Mouse (Mus musculus) forebrain, embryonic 14.5 days (tissue): ENCODE data around the gene Gatad1. TPM values are rescaled to one million over a fixed set of nuclear protein-coding genes. Genes with fewer than 3 reads are reported as not detected.
A peak's percentile ranks its signal among the peaks of the same experiment; 100 is the strongest.

ENCODE experiments used
- ATAC-seq: fragments of 200-750 bp; cut with Nextera tagmentation; 2 replicates; pipeline ENCODE4 v1.8.0; 2017; ENCODE audit warnings: mild to moderate bottlenecking, moderate library complexity
- DNase-seq: peaks from one replicate; pipeline ENCODE4 v3.0.0-alpha.2; 2015; ENCODE audit warnings: low spot score
- H3K27ac ChIP-seq: fragments of 300-500 bp; sonication (generic); 2 replicates; pipeline ENCODE4 v1.5.1; 2014; ENCODE audit warnings: low read depth, mild to moderate bottlenecking, control low read depth, low read length, moderate library complexity
- H3K27me3 ChIP-seq: fragments of 300-500 bp; sonication (generic); replicated peaks from 2 replicates; pipeline ENCODE4 v1.6.1; 2014; ENCODE audit warnings: low read length, control low read depth, mixed read lengths; ENCODE audit not compliant: control insufficient read depth, insufficient read depth
- H3K36me3 ChIP-seq: fragments of 300-500 bp; sonication (generic); 2 replicates; pipeline ENCODE4 v1.6.1; 2014; ENCODE audit warnings: low read length, control low read depth; ENCODE audit not compliant: control insufficient read depth, insufficient read depth
- H3K4me1 ChIP-seq: fragments of 300-500 bp; sonication (generic); 2 replicates; pipeline ENCODE4 v1.6.1; 2014; ENCODE audit warnings: antibody characterized with exemption, low read length, control low read depth; ENCODE audit not compliant: control insufficient read depth, insufficient read depth
- H3K4me2 ChIP-seq: fragments of 300-500 bp; sonication (generic); 2 replicates; pipeline ENCODE4 v1.6.1; 2014; ENCODE audit warnings: mild to moderate bottlenecking, control low read depth, low read length
- H3K4me3 ChIP-seq: fragments of 300-500 bp; sonication (generic); 2 replicates; pipeline ENCODE4 v1.5.1; 2014; ENCODE audit warnings: low read depth, low read length, control low read depth
- H3K9ac ChIP-seq: fragments of 300-500 bp; sonication (generic); 2 replicates; pipeline ENCODE4 v1.6.1; 2014; ENCODE audit warnings: mild to moderate bottlenecking, low read length, control low read depth, moderate library complexity
- H3K9me3 ChIP-seq: fragments of 300-500 bp; sonication (generic); replicated peaks from 2 replicates; pipeline ENCODE4 v1.6.1; 2016; ENCODE audit warnings: low read length, control low read depth, mixed read lengths; ENCODE audit not compliant: control insufficient read depth
- WGBS: fragments of 180-500 bp; shearing (Covaris S2); extraction: QIAGEN DNeasy Blood & Tissue Kit; methylation state at CpG from one replicate; pipeline ENCODE4 v1.1.7; 2014; 5-methylcytosine and 5-hydroxymethylcytosine counted together
- polyA plus RNA-seq: library from polyadenylated mRNA; unstranded; fragments of >200 nt; fragmentation: Nextera tagmentation; extraction: Ambion mirVana; gene quantifications from 2 replicates; pipeline ENCODE4 v1.2.1, GENCODE M21; 2014

Gatad1 gene
- polyA plus RNA-seq, 1 experiment from 2014 or later = 74.9 TPM

DNA sequence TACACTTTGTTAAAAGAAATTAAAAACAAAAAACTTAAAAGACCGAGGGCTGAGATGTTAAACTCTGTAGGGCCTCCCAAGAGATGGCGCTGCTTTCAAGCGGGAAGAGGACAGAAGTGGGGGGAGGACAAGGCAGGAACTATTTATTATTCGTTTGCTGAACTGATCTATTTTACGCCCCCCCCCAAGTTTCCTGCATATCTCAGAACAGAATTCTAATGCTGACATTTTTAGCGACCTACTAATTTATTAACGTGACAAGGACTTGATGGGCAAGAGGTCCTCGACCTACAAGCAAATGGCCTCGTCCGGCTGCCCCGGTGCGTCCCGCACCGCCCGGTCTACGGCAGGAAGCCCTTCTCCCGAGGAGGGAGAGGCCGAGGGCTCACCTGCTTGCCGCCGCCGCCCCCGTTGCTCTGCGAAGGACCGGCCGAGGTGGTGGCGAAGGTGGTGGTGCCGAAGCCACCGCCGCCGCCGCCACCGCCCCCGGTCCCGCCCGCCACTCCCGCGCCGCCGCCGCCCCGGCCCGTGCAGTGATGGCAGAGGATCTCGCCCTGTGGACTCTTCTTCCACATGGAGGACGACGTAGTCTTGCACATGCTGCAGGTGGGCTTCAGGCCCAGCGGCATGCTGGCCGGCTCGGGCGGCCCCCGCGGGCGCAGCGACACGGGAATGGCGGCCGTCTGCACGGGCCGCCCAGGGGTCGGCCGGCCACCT, 9.8 kb downstream of the Gatad1 start:
- peak; percentile 75 for ATAC-seq
- DNase-seq = peak; percentile 78
- Histone ChIP-seq H3K36me3 (peaks cover 19% of the 10 kb centered on the region), H3K4me3 (peak overlapping the region; percentile 92), H3K4me2 (peak overlapping the region; percentile 58), H3K9me3 (no peaks in the 10 kb centered on the region), H3K9ac (peak overlapping the region; percentile 90), H3K27me3 (no peaks in the 10 kb centered on the region), H3K4me1 (peaks cover 8% of the 10 kb centered on the region), H3K27ac (peak overlapping the region; percentile 90)
- 0% methylated on average over 21 of the region's 60 CpGs for WGBS

DNA sequence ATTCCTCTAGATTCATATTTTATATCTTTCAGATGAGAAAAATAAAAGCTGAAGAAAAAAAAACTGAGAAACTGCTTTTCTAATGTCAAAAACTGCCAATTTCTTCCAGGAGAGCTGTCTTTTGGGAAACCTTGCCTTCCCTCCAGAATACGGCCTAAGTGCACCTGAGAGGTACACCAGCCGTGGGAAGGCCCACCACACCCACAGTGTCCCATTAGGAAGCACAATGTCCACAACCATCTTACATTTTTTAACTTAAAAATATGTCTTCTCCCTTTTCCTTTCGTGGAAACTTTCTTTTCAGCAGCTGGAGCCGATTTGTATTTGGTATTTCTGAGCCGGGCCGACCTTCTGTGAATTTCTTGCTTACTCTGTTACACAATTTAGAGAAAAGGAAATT, 10.4 kb downstream of the Gatad1 start:
- Histone ChIP-seq H3K36me3 (peaks cover 24% of the 10 kb centered on the region), H3K4me3 (peak overlapping the region; percentile 92), H3K4me2 (peak overlapping the region; percentile 58), H3K27ac (no peak overlapping the region), H3K27me3 (no peaks in the 10 kb centered on the region), H3K4me1 (peaks cover 8% of the 10 kb centered on the region), H3K9me3 (no peaks in the 10 kb centered on the region), H3K9ac (peak overlapping the region; percentile 90)
- DNase-seq (peak; percentile 1), ATAC-seq (no peak)
- 20% methylated on average over 6 of the region's 6 CpGs for WGBS

DNA sequence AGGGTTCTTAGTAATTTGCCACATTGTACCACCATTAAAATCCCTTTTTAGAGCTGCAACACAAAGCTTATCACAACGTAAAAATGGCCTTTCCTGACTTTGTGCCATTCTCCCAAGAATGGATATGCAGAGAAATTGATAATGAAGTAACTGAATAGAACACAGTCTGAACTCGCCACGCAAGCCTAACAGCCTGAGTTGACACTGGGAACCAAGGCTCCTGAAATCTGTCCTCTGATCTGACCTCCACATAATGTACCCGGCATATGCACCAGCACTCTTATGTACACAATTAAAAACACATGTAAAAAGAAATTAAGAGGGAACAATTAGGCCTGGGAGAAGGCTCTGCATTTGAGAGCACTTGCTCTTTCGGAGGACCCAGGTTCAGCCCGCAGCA, 11.7 kb downstream of the Gatad1 start:
- no peak overlapping the region for H3K4me3 ChIP-seq
- no peaks in the 10 kb centered on the region for H3K9me3 ChIP-seq
- peaks cover 8% of the 10 kb centered on the region for H3K4me1 ChIP-seq
- 83% methylated on average over 6 of the region's 6 CpGs for WGBS
- ATAC-seq (no peak), DNase-seq (no peak)
- no peak overlapping the region for H3K27ac ChIP-seq
- no peaks in the 10 kb centered on the region for H3K27me3 ChIP-seq
- H3K9ac ChIP-seq = no peak overlapping the region
- H3K4me2 ChIP-seq = no peak overlapping the region
- peaks cover 33% of the 10 kb centered on the region for H3K36me3 ChIP-seq

DNA sequence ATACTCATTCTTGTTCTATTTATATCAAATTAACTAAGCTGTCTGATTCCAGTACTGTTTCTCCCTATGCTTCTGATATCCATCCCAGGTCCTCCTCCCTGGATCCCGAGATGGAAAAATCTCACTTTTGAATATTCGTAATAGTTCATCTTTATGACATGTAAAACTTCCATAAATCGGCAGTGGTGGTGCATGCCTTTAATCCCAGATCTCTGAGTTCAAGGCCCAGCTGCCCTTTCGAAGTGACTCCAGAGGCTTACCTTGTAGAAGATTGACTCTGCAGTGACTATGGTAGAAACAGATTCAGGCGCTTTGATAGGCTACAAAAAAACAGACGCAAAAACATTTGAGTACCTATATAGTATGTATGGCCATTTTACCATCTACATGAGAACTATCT, 12.4 kb downstream of the Gatad1 start:
- peaks cover 36% of the 10 kb centered on the region for H3K36me3 ChIP-seq
- WGBS = 96% methylated on average over 6 of the region's 6 CpGs

DNA sequence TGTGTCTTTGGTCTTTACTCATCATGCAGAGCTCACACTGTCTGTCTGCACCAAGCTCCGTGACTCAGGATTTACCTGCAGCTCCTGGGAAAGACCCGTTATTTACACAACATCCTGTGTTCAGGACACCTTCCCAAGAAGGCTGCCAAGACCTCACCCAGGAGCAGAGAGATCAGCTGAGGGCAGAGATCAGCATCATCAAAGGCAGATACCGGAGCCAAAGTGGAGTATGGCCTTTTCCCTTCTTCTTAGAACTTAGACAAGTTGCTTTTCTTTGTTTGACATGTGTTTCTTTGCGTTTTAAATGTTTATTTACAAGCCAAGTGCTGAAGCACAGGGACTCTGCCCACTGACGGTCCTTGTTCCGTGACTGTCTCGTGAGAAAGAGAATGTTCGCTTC, 21.7 kb downstream of the Gatad1 start:
- no peak overlapping the region for H3K27ac ChIP-seq
- WGBS = 87% methylated on average over 8 of the region's 8 CpGs
- ATAC-seq (no peak), DNase-seq (no peak)
- no peak overlapping the region for H3K4me2 ChIP-seq
- H3K27me3 ChIP-seq = no peaks in the 10 kb centered on the region
- H3K4me1 ChIP-seq = no peaks in the 10 kb centered on the region
- no peaks in the 10 kb centered on the region for H3K9me3 ChIP-seq
- peaks cover 49% of the 10 kb centered on the region for H3K36me3 ChIP-seq
- no peak overlapping the region for H3K9ac ChIP-seq
- no peak overlapping the region for H3K4me3 ChIP-seq

More for the DNA sequence above, 12.4 kb downstream of the Gatad1 start:
- H3K27me3 ChIP-seq = no peaks in the 10 kb centered on the region
- ATAC-seq (no peak), DNase-seq (no peak)
- H3K9ac ChIP-seq = no peak overlapping the region
- no peak overlapping the region for H3K4me2 ChIP-seq
- no peaks in the 10 kb centered on the region for H3K9me3 ChIP-seq
- peaks cover 8% of the 10 kb centered on the region for H3K4me1 ChIP-seq
- H3K27ac ChIP-seq = no peak overlapping the region
- H3K4me3 ChIP-seq = no peak overlapping the region

DNA sequence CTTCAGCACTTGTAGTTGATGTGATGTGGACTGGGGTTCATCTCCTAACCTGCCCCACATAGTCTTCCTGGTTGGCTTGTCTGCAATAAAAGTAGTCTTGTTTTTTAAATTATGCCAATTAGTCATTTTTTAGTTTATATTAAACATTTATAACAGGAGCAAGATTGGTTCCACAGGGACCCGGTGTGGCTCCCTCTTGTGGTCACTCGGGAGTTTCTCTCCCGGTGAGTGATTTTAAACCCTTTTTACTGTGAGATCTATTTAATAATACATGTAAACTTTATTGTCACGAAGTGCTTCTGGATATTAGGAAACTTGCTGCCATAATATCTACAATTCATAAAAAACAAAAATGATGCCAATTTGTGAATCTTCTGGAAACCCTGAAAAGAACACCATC, 23.0 kb downstream of the Gatad1 start:
- Histone ChIP-seq H3K27ac (no peak overlapping the region), H3K9me3 (no peaks in the 10 kb centered on the region), H3K4me2 (no peak overlapping the region), H3K27me3 (no peaks in the 10 kb centered on the region), H3K36me3 (peaks cover 54% of the 10 kb centered on the region), H3K4me3 (no peak overlapping the region), H3K4me1 (no peaks in the 10 kb centered on the region), H3K9ac (no peak overlapping the region)
- WGBS = 76% methylated on average over 4 of the region's 4 CpGs
- ATAC-seq (no peak), DNase-seq (peak; percentile 10)

DNA sequence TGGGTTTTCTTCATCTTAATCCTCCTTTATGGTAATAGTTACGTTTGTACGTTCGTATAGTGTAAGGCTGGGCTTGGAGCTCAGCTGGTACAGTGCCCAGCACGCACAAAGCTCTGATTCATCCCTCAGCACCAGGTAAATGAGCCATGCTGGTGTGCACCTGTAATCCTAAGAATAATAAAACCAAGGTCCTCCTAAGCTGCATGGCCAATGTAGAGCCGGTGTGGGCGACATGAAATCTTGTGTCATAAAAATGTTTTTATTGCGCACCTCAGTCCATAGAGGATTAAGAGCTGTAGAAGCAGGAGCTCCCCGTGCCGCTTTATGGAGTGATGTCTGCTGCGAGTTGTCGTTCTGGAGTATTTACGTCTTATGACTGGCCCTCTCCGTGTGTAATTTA, 23.7 kb downstream of the Gatad1 start:
- Histone ChIP-seq H3K9ac (no peak overlapping the region), H3K4me3 (no peak overlapping the region), H3K9me3 (no peaks in the 10 kb centered on the region), H3K4me1 (no peaks in the 10 kb centered on the region), H3K27ac (no peak overlapping the region), H3K27me3 (no peaks in the 10 kb centered on the region), H3K4me2 (no peak overlapping the region), H3K36me3 (peaks cover 55% of the 10 kb centered on the region)
- ATAC-seq = no peak
- WGBS = 96% methylated on average over 13 of the region's 13 CpGs
- no peak for DNase-seq

DNA sequence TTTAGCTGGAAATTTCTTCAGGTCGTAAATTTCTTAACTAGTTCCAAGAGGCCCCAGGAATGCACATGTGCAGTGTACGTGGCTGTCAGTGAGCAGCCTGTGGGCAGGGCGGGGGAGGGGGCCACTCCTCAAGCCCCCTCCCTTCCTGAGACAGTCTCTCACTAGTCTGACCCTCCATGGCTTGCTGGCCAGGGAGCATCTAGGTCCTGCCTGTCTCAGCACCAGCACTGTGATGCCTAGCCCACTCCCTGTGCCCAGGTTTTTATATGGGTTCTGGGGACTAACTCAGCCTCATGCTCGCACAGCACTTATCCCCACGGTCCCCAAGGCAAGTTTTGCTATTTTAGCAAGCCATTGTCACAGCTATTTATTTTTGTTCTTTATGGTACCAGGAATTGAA, 24.7 kb downstream of the Gatad1 start:
- 92% methylated on average over 5 of the region's 5 CpGs for WGBS
- H3K27ac ChIP-seq = no peak overlapping the region

DNA sequence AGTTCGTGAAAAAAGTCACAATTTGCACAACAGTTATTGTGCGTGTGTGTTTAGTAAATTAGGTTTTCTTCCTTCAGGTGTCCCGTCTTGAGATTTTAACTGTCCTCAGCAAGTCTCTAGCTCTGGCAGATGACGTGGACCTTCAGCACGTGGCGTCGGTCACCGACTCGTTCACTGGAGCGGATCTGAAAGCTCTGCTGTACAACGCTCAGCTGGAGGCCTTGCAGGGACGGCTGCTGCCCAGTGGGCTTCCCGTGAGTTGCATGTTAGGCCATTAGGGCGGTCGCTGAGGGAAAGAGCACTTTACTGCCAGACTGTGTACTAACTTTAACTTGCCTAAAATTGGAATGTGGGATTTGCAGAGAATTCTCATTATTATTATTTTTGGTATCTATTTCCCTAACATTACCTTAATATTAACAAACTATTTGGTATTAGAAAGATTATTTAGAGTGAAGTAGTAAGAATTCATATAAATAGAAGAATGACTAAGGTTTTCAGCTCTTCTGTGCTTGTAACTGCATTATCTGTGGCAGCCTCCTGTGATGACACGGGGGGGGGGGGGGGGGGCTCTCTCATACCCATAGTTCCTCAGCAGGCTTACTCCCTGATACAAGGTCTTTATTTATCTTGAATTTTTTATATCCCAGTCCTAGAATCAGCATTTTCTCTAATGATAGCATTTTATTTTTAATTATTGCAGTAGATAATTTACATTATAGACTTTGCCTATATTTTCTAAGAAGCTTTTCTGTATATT, 25.3 kb downstream of the Gatad1 start:
- no peaks in the 10 kb centered on the region for H3K4me1 ChIP-seq
- H3K9me3 ChIP-seq = no peaks in the 10 kb centered on the region
- H3K36me3 ChIP-seq = peaks cover 62% of the 10 kb centered on the region
- ATAC-seq (no peak), DNase-seq (no peak)
- H3K27me3 ChIP-seq = no peaks in the 10 kb centered on the region
- H3K9ac ChIP-seq = no peak overlapping the region
- no peak overlapping the region for H3K4me2 ChIP-seq
- H3K4me3 ChIP-seq = no peak overlapping the region
- 64% methylated on average over 16 of the region's 16 CpGs for WGBS
- no peak overlapping the region for H3K27ac ChIP-seq

More for the DNA sequence above, 24.7 kb downstream of the Gatad1 start:
- DNase-seq = no peak
- ATAC-seq = no peak
- Histone ChIP-seq H3K4me1 (no peaks in the 10 kb centered on the region), H3K27me3 (no peaks in the 10 kb centered on the region), H3K4me2 (no peak overlapping the region), H3K36me3 (peaks cover 60% of the 10 kb centered on the region), H3K4me3 (no peak overlapping the region), H3K9me3 (no peaks in the 10 kb centered on the region), H3K9ac (no peak overlapping the region)
